Mouse (Mus musculus) midbrain, postnatal 0 days (tissue): ENCODE results near the gene Opn3. TPM values are rescaled to one million over a fixed set of nuclear protein-coding genes. Genes with fewer than 3 reads are reported as not detected.

Source experiments
- ATAC-seq: fragments of 200-750 bp; cut with Nextera tagmentation; 2 replicates; pipeline ENCODE4 v1.8.0; 2017; ENCODE audit warnings: moderate number of reproducible peaks, mild to moderate bottlenecking, moderate TSS enrichment, moderate library complexity; ENCODE audit not compliant: low FRiP score
- DNase-seq: peaks from one replicate; pipeline ENCODE4 v3.0.0-alpha.2; 2015; ENCODE audit warnings: low spot score
- H3K27ac ChIP-seq: fragments of 300-500 bp; sonication (generic); 2 replicates; pipeline ENCODE4 v1.5.1; 2014; ENCODE audit warnings: low read depth, mild to moderate bottlenecking, low read length, mixed read lengths
- H3K27me3 ChIP-seq: fragments of 300-500 bp; sonication (generic); 2 replicates; pipeline ENCODE4 v1.6.1; 2014; ENCODE audit warnings: low read length, control low read depth, mixed read lengths; ENCODE audit not compliant: insufficient read depth
- H3K36me3 ChIP-seq: fragments of 300-500 bp; sonication (generic); 2 replicates; pipeline ENCODE4 v1.6.1; 2014; ENCODE audit warnings: low read length, control low read depth, mixed read lengths; ENCODE audit not compliant: insufficient read depth
- H3K4me1 ChIP-seq: fragments of 300-500 bp; sonication (generic); 2 replicates; pipeline ENCODE4 v1.6.1; 2014; ENCODE audit warnings: mild to moderate bottlenecking, control low read depth, antibody characterized with exemption, low read length, mixed read lengths; ENCODE audit not compliant: insufficient read depth
- H3K4me2 ChIP-seq: fragments of 300-500 bp; sonication (generic); 2 replicates; pipeline ENCODE4 v1.6.1; 2014; ENCODE audit warnings: low read depth, mild to moderate bottlenecking, low read length, mixed read lengths; ENCODE audit not compliant: poor library complexity, severe bottlenecking
- H3K4me3 ChIP-seq: fragments of 300-500 bp; sonication (generic); 2 replicates; pipeline ENCODE4 v1.5.1; 2014; ENCODE audit warnings: low read depth, mild to moderate bottlenecking, low read length, moderate library complexity
- H3K9ac ChIP-seq: fragments of 300-500 bp; sonication (generic); replicated peaks from 2 replicates; pipeline ENCODE4 v1.6.1; 2014; ENCODE audit warnings: mild to moderate bottlenecking, low read length, moderate library complexity, mixed read lengths; ENCODE audit not compliant: poor library complexity, severe bottlenecking
- H3K9me3 ChIP-seq: fragments of 300-500 bp; sonication (generic); 2 replicates; pipeline ENCODE4 v1.6.1; 2016; ENCODE audit warnings: low read length, control low read depth
- CTCF ChIP-seq: IDR thresholded peaks from 2 replicates; pipeline ENCODE4 v1.5.1; 2016; ENCODE audit warnings: antibody characterized with exemption, mild to moderate bottlenecking
- WGBS: fragments of 180-500 bp; shearing (Covaris S2); extraction: QIAGEN DNeasy Blood & Tissue Kit; methylation state at CpG from one replicate; pipeline ENCODE4 v1.1.7; 2014; 5-methylcytosine and 5-hydroxymethylcytosine counted together
- polyA plus RNA-seq: library from polyadenylated mRNA; unstranded; fragments of >200 nt; fragmentation: Nextera tagmentation; extraction: Ambion mirVana; gene quantifications from 2 replicates; pipeline ENCODE4 v1.2.1, GENCODE M21; 2015
- total RNA-seq: library from RNA; depleted of rRNA; stranded (reverse); fragments of >200 nt; gene quantifications from 2 replicates; pipeline ENCODE4 v1.2.3, GENCODE M21; 2014

The Opn3 gene
- total and polyA plus RNA-seq, 2 experiments from 2014 or later = 9.5 to 16.2 TPM

- ATAC-seq (no peak), DNase-seq (no peak)
- no peaks in the 10 kb centered on the region for H3K4me1 ChIP-seq
- no peak overlapping the region for H3K9ac ChIP-seq
- TF ChIP-seq CTCF = no peak
- no peaks in the 10 kb centered on the region for H3K36me3 ChIP-seq
- no peak overlapping the region for H3K4me3 ChIP-seq
- no peak overlapping the region for H3K27ac ChIP-seq
- 66% methylated on average over 7 of the region's 7 CpGs for WGBS
- H3K27me3 ChIP-seq = no peaks in the 10 kb centered on the region
- H3K4me2 ChIP-seq = no peak overlapping the region
- no peaks in the 10 kb centered on the region for H3K9me3 ChIP-seq
Measured at GRCm38 (mm10) chr1:175670042-175670441, 22.5 kb downstream of the Opn3 start.

GRCm38 (mm10) chr1:175669456-175669855, 23.1 kb downstream of the Opn3 start:
- Histone ChIP-seq H3K36me3 (no peaks in the 10 kb centered on the region), H3K9me3 (no peaks in the 10 kb centered on the region), H3K4me1 (no peaks in the 10 kb centered on the region), H3K9ac (no peak overlapping the region), H3K27me3 (no peaks in the 10 kb centered on the region), H3K4me3 (no peak overlapping the region), H3K4me2 (no peak overlapping the region), H3K27ac (no peak overlapping the region)
- ATAC-seq = no peak
- 89% methylated on average over 3 of the region's 3 CpGs for WGBS
- DNase-seq = no peak
- TF ChIP-seq CTCF = no peak

GRCm38 (mm10) chr1:175668666-175669405, 23.7 kb downstream of the Opn3 start:
- Histone ChIP-seq H3K27ac (no peak overlapping the region), H3K4me2 (no peak overlapping the region), H3K9me3 (no peaks in the 10 kb centered on the region), H3K9ac (no peak overlapping the region), H3K36me3 (no peaks in the 10 kb centered on the region), H3K4me3 (no peak overlapping the region), H3K27me3 (no peaks in the 10 kb centered on the region), H3K4me1 (no peaks in the 10 kb centered on the region)
- TF ChIP-seq CTCF = peak; percentile 79
- ATAC-seq (0 out of 2 replicates have a peak, but pooled peaks have one; percentile 63), DNase-seq (peak; percentile 48)
- 81% methylated on average over 5 of the region's 5 CpGs for WGBS

- no peak for DNase-seq
- no peak overlapping the region for H3K4me3 ChIP-seq
- 90% methylated on average over 4 of the region's 4 CpGs for WGBS
- TF ChIP-seq CTCF = no peak
- H3K36me3 ChIP-seq = 0 out of 2 replicates have a peak, but pooled peaks cover 2% of the 10 kb centered on the region
- H3K27me3 ChIP-seq = no peaks in the 10 kb centered on the region
- no peak overlapping the region for H3K9ac ChIP-seq
- H3K4me1 ChIP-seq = no peaks in the 10 kb centered on the region
- no peaks in the 10 kb centered on the region for H3K9me3 ChIP-seq
- H3K4me2 ChIP-seq = no peak overlapping the region
- ATAC-seq = no peak
- H3K27ac ChIP-seq = no peak overlapping the region
Measured at GRCm38 (mm10) chr1:175659900-175660299, 32.7 kb downstream of the Opn3 start.

GRCm38 (mm10) chr1:175648615-175649014, 44.0 kb downstream of the Opn3 start:
- no peak for TF ChIP-seq CTCF
- Histone ChIP-seq H3K4me1 (no peaks in the 10 kb centered on the region), H3K9me3 (no peaks in the 10 kb centered on the region), H3K27me3 (no peaks in the 10 kb centered on the region), H3K4me3 (no peak overlapping the region), H3K27ac (no peak overlapping the region), H3K9ac (no peak overlapping the region), H3K36me3 (no peaks in the 10 kb centered on the region), H3K4me2 (no peak overlapping the region)
- WGBS = 90% methylated on average over 4 of the region's 4 CpGs
- DNase-seq (no peak), ATAC-seq (no peak)

- Histone ChIP-seq H3K27me3 (no peaks in the 10 kb centered on the region), H3K4me3 (no peak overlapping the region), H3K9ac (no peak overlapping the region), H3K4me1 (no peaks in the 10 kb centered on the region), H3K9me3 (no peaks in the 10 kb centered on the region), H3K4me2 (no peak overlapping the region), H3K27ac (no peak overlapping the region), H3K36me3 (no peaks in the 10 kb centered on the region)
- DNase-seq = no peak
- no peak for TF ChIP-seq CTCF
- no peak for ATAC-seq
- WGBS = 85% methylated on average over 9 of the region's 9 CpGs
Measured at GRCm38 (mm10) chr1:175646952-175647351, 45.6 kb downstream of the Opn3 start.
